8 mouse cellular contexts compared by ENCODE assay signal in genomic region chr10:78185381-78185725, GRCm38 (mm10). TPM values are rescaled to one million over a fixed set of nuclear protein-coding genes. Genes with fewer than 3 reads are reported as not detected.
DNase-seq lines count a peak whose midpoint lies in the region; ATAC-seq and TF ChIP-seq lines count a peak whose summit lies in the region.

No protein-coding gene starts in this region.

- no peaks in the 10 kb centered on the region for H3K4me1 ChIP-seq in cerebellum, adult 2 months (ENCODE audit: control insufficient read depth, insufficient read depth, low read length)
- peaks cover 9% of the 10 kb centered on the region for H3K4me1 ChIP-seq in thymus, adult 2 months (replicated peaks; ENCODE audit: control insufficient read depth, insufficient read depth, low read length)
- peaks cover 35% of the 10 kb centered on the region for H3K4me1 ChIP-seq in liver, embryonic 13.5 days (replicated peaks)
- peaks cover 6% of the 10 kb centered on the region; the same call in 1 of the 2 replicates for H3K4me1 ChIP-seq in stomach, postnatal 0 days (replicated peaks; ENCODE audit: control insufficient read depth, insufficient read depth)

- no peak for DNase-seq in cerebellum, adult 2 months
- DNase-seq in cerebellum, postnatal 4 days (ENCODE audit: low spot score in 2 of 2): no peak
- DNase-seq in thymus, adult 2 months: no peak
- DNase-seq in thymus, postnatal 14 days: no peak
- DNase-seq in liver, embryonic 13.5 days: no peak
- DNase-seq in stomach, postnatal 0 days (ENCODE audit: low spot score): no peak
- DNase-seq in B cell, adult 2 months: no peak
- DNase-seq in spleen, postnatal 4 days (ENCODE audit: low spot score in 2 of 2): no peak

- H3K4me3 ChIP-seq in cerebellum, adult 2 months (replicated peaks; ENCODE audit: insufficient read depth, low read depth, low read length): peak overlapping the region; percentile 63
- peak overlapping the region; percentile 47 for H3K4me3 ChIP-seq in thymus, adult 2 months (ENCODE audit: control insufficient read depth, insufficient read depth, low read length)
- peak overlapping the region; percentile 77 for H3K4me3 ChIP-seq in liver, embryonic 13.5 days (replicated peaks)
- H3K4me3 ChIP-seq in stomach, postnatal 0 days (ENCODE audit: low read depth, low read length): peak overlapping the region; percentile 73

- no peak for TF ChIP-seq POLR2A in cerebellum, adult 2 months (IDR thresholded peaks at IDR 0.05; ENCODE audit: borderline replicate concordance, insufficient read depth, low read length)
- TF ChIP-seq POLR2A in thymus, adult 2 months (IDR thresholded peaks at IDR 0.05; ENCODE audit: control insufficient read depth, extremely low read depth, insufficient read depth, low read length, poor library complexity): no peak

- TF ChIP-seq CTCF in cerebellum, adult 2 months (IDR thresholded peaks at IDR 0.05; ENCODE audit: borderline replicate concordance, insufficient read depth, low read depth, low read length): no peak
- no peak for TF ChIP-seq CTCF in thymus, adult 2 months (IDR thresholded peaks at IDR 0.05; ENCODE audit: borderline replicate concordance, control insufficient read depth, extremely low read depth, insufficient read depth, low read length, poor library complexity)
- TF ChIP-seq CTCF in stomach, postnatal 0 days (IDR thresholded peaks at IDR 0.05; ENCODE audit: low read depth): no peak

- H3K4me2 ChIP-seq in liver, embryonic 13.5 days: peak overlapping the region; percentile 74
- peak overlapping the region; percentile 97 for H3K4me2 ChIP-seq in stomach, postnatal 0 days (replicated peaks; ENCODE audit: low read depth)

- TF ChIP-seq EP300 in stomach, postnatal 0 days (optimal IDR thresholded peaks at IDR 0.05): no peak

- peak overlapping the region; percentile 66 for H3K9ac ChIP-seq in liver, embryonic 13.5 days
- H3K9ac ChIP-seq in stomach, postnatal 0 days (ENCODE audit: low read length): peak overlapping the region; percentile 48

- peak; percentile 52 for ATAC-seq in liver, embryonic 13.5 days (ENCODE audit: low read depth)
- no peak; the same call in 1 of the 2 replicates for ATAC-seq in stomach, postnatal 0 days (ENCODE audit: low FRiP score, low TSS enrichment)

- WGBS in cerebellum, adult 2 months: 11% methylated on average over 9 of the region's 9 CpGs
- 5% methylated on average over 9 of the region's 9 CpGs for WGBS in thymus, adult 2 months
- 15% methylated on average over 9 of the region's 9 CpGs for WGBS in liver, embryonic 13.5 days (ENCODE audit: insufficient replicate concordance)
- 12% methylated on average over 9 of the region's 9 CpGs for WGBS in stomach, postnatal 0 days

- no peaks in the 10 kb centered on the region for H3K27me3 ChIP-seq in cerebellum, adult 2 months (ENCODE audit: control insufficient read depth, insufficient read depth, low read length)
- H3K27me3 ChIP-seq in thymus, adult 2 months (ENCODE audit: control insufficient read depth, insufficient read depth, low read length): no peaks in the 10 kb centered on the region
- no peaks in the 10 kb centered on the region for H3K27me3 ChIP-seq in liver, embryonic 13.5 days
- H3K27me3 ChIP-seq in stomach, postnatal 0 days (ENCODE audit: control insufficient read depth, insufficient read depth, low read length): no peaks in the 10 kb centered on the region

- H3K9me3 ChIP-seq in liver, embryonic 13.5 days (replicated peaks): no peaks in the 10 kb centered on the region
- H3K9me3 ChIP-seq in stomach, postnatal 0 days (ENCODE audit: control insufficient read depth, low read length): no peaks in the 10 kb centered on the region

- no peak overlapping the region; the same call in 1 of the 2 replicates for H3K27ac ChIP-seq in cerebellum, adult 2 months (ENCODE audit: insufficient read depth, low read length)
- H3K27ac ChIP-seq in thymus, adult 2 months (ENCODE audit: control insufficient read depth, insufficient read depth, low read length): peak overlapping the region; percentile 74
- peak overlapping the region; percentile 89 for H3K27ac ChIP-seq in liver, embryonic 13.5 days
- H3K27ac ChIP-seq in stomach, postnatal 0 days (replicated peaks): peak overlapping the region; percentile 53

- peaks cover 7% of the 10 kb centered on the region for H3K36me3 ChIP-seq in thymus, adult 2 months (ENCODE audit: control insufficient read depth, insufficient read depth, low read length)
- H3K36me3 ChIP-seq in liver, embryonic 13.5 days: peaks cover 78% of the 10 kb centered on the region
- H3K36me3 ChIP-seq in stomach, postnatal 0 days (ENCODE audit: control insufficient read depth, insufficient read depth, low read length): peaks cover 17% of the 10 kb centered on the region; the same call in 1 of the 2 replicates

RNA-seq across cellular contexts. Expression of gene Pwp2, which starts 0.4 kb away (rescaled TPM):
- polyA plus RNA-seq in cerebellum, adult 2 months (2012; rRNA removed): 17.2 and 17.8 TPM in 2 replicates
- polyA plus RNA-seq in thymus, adult 2 months (2012; rRNA removed): 16.4 and 17.1 TPM in 2 replicates
- 16.6 and 18.9 TPM in 2 replicates for polyA plus RNA-seq in liver, embryonic 13.5 days (2015; fragmentation: Nextera tagmentation; extraction: Ambion mirVana)
- polyA plus RNA-seq in stomach, postnatal 0 days (2015; fragmentation: Nextera tagmentation; extraction: Ambion mirVana): 6.2 and 7.1 TPM in 2 replicates

RNA-seq across cellular contexts. Expression of gene D10Jhu81e, which starts 15.8 kb away (rescaled TPM):
- polyA plus RNA-seq in cerebellum, adult 2 months (2012; rRNA removed): 169 and 172 TPM in 2 replicates
- polyA plus RNA-seq in thymus, adult 2 months (2012; rRNA removed): 148 and 156 TPM in 2 replicates
- polyA plus RNA-seq in liver, embryonic 13.5 days (2015; fragmentation: Nextera tagmentation; extraction: Ambion mirVana): 17.5 and 18.6 TPM in 2 replicates
- 28.4 and 33.9 TPM in 2 replicates for polyA plus RNA-seq in stomach, postnatal 0 days (2015; fragmentation: Nextera tagmentation; extraction: Ambion mirVana)

RNA-seq across cellular contexts. Expression of gene Trappc10, which starts 59.1 kb away (rescaled TPM):
- 74.3 and 75.0 TPM in 2 replicates for polyA plus RNA-seq in cerebellum, adult 2 months (2012; rRNA removed)
- 96.0 and 105 TPM in 2 replicates for polyA plus RNA-seq in thymus, adult 2 months (2012; rRNA removed)
- polyA plus RNA-seq in liver, embryonic 13.5 days (2015; fragmentation: Nextera tagmentation; extraction: Ambion mirVana): 15.6 and 15.8 TPM in 2 replicates
- 14.7 and 17.8 TPM in 2 replicates for polyA plus RNA-seq in stomach, postnatal 0 days (2015; fragmentation: Nextera tagmentation; extraction: Ambion mirVana)
